Mouse (Mus musculus): ENCODE measurements around the gene Rhox7a. TPM values are rescaled to one million over a fixed set of nuclear protein-coding genes. Genes with fewer than 3 reads are reported as not detected.

Gene Rhox7a
- polyA plus RNA-seq (2012; rRNA removed) = not detected in 2 replicates

DNA sequence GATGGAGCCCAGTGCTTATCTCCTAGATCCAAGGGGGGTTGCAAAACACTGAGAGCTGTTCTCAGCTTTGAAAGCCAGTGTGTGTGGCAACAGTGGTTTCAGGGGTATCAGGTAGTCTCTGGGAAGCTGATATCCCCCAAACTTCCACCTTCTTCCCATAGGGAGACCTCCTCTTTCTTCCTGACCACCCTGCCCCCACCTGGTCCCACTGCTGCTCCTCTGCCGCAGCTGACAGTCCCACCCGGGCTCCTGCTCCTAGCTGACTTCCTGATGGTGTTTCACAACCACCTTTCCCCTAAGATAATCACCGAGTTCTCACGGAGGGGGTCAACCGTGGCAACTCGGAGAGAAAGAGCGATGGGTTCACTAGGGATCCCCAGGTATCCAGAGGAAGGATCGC, at the start of gene Rhox7a:
Gene Rhox7a (plus strand): TSS at position 301 of the 400 bp plus-strand sequence.

DNA sequence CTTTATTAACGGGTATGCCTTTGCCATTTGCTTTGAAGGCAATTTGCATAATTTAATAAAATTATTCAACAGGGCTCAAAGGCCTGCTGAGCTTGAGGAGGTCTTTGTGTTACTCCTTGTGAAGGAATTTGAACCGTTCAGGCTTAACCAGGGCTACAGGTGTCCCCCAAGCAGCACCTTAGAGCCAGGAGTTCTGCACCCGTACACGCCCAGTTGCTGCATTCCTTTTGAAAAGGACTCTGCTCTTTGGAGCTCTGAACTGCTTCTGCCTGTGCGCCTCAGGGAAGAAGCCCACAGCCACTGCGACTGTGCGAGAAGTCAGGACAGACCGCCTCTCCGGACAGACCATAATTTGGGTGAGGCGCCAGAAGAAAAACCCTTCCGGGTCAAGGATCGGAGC, 4.9 kb upstream of the Rhox7a start, which contains the start of gene Rhox6:
Gene Rhox6 (plus strand): TSS at position 301 of the 400 bp plus-strand sequence.

DNA sequence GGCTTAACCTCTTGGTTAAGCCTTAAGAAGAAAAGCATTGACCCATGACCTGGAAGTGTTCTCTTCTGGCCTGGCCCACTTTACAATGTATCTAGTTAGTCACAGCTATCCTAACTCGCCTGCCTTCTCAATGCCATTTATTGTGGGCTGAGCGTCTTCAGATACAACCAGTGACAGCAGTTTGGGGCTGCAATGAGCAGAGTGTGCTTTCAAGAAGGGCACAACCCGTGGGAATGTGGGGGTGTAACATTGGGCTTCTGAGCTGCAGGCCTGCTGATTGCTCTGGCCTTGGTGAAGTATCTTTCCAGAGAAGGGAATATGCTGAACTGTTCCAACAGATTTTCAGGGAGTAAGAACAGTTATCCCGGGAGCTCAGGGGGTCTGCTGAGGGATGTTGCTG, 47.4 kb downstream of the Rhox7a start, which contains the start of gene Rhox8:
Gene Rhox8 (minus strand): TSS at position 101 of the 400 bp plus-strand sequence.

Other genes starting within 250 kb of the Rhox7a start
- not detected in 2 replicates for gene Rhox4f, start 224.0 kb upstream of the Rhox7a start, polyA plus RNA-seq (2012; rRNA removed)
- not detected in 2 replicates for gene Rhox3g, start 203.1 kb upstream of the Rhox7a start, polyA plus RNA-seq (2012; rRNA removed)
- gene Rhox2g, start 188.2 kb upstream of the Rhox7a start, polyA plus RNA-seq (2012; rRNA removed) = not detected in 2 replicates
- gene Rhox4g, start 180.4 kb upstream of the Rhox7a start, polyA plus RNA-seq (2012; rRNA removed) = 0.08 TPM in 1 of 2 replicates, not detected in the other
- gene Rhox3h, start 162.9 kb upstream of the Rhox7a start, polyA plus RNA-seq (2012; rRNA removed) = not detected in 2 replicates
- gene Rhox2h, start 158.4 kb upstream of the Rhox7a start, polyA plus RNA-seq (2012; rRNA removed) = not detected in 2 replicates
- gene Rhox5, start 26.8 kb upstream of the Rhox7a start, polyA plus RNA-seq (2012; rRNA removed) = 2.4 and 3.0 TPM in 2 replicates
- 0.06 and 0.41 TPM in 2 replicates for gene Rhox6, start 4.8 kb upstream of the Rhox7a start, polyA plus RNA-seq (2012; rRNA removed)
- not detected in 2 replicates for gene Rhox8, start 47.3 kb downstream of the Rhox7a start, polyA plus RNA-seq (2012; rRNA removed)
- not detected in 2 replicates for gene Rhox7b, start 65.5 kb downstream of the Rhox7a start, polyA plus RNA-seq (2012; rRNA removed)
- gene Rhox9, start 70.1 kb downstream of the Rhox7a start, polyA plus RNA-seq (2012; rRNA removed) = 0.50 TPM in 1 of 2 replicates, not detected in the other
- gene Btg1-ps1, start 187.1 kb downstream of the Rhox7a start, polyA plus RNA-seq (2012; rRNA removed) = not detected in 2 replicates
- gene Btg1-ps2, start 211.4 kb downstream of the Rhox7a start, polyA plus RNA-seq (2012; rRNA removed) = not detected in 2 replicates
- not detected in 2 replicates for gene Rhox10, start 234.8 kb downstream of the Rhox7a start, polyA plus RNA-seq (2012; rRNA removed)

Measured in central nervous system, embryonic 11.5 days (tissue).